Mouse (Mus musculus): ENCODE measurements around the gene 5830411N06Rik. TPM values are rescaled to one million over a fixed set of nuclear protein-coding genes. Genes with fewer than 3 reads are reported as not detected.

5830411N06Rik gene
- polyA plus RNA-seq (2012; fragmentation: generic; extraction: Trizol), result not detected
- long read RNA-seq, experiment 1, result 0 reads
- long read RNA-seq, experiment 2, result 0 reads

DNA sequence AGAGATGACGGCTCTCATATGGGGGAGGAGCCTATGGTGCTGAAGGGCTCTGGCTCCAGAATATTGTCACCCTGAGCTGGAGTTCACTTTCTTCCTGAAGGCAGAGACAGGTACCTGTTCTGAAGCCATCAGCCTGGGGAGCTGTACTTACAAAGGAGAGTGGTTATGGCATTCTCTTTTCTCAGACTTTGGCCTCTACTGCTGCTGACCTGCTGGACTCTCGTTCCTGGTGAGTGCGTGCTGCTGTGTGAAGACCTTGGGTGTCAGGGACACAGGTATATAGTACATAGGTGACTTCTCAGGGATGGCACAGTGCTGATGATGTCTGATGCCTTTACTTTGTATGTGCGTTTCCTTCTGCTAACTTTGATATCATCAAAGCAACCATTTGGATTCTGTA lies at the start of gene 5830411N06Rik:
Gene 5830411N06Rik, plus strand, starts transcription at position 69 of the 400 bp plus-strand sequence.
- Histone ChIP-seq H3ac (ENCODE audit: control insufficient read depth, insufficient read length, low read depth) (no peak within 1 kb of the TSS), H3K79me3 (ENCODE audit: low read depth) (no peaks in the 10 kb centered on the region), H3K36me3 (ENCODE audit: control insufficient read depth, insufficient read depth) (no peaks in the 10 kb centered on the region), H3K27me3 (ENCODE audit: control insufficient read depth, insufficient read depth, insufficient read length) (no peaks in the 10 kb centered on the region), H3K4me3 (ENCODE audit: insufficient read depth, poor library complexity, severe bottlenecking) (no peak within 1 kb of the TSS), H3K79me2 (ENCODE audit: control insufficient read depth, insufficient read depth) (no peaks in the 10 kb centered on the region)
- TF ChIP-seq MAX (IDR thresholded peaks at IDR 0.05), result no peak
- no peak for TF ChIP-seq MYOD1 (IDR thresholded peaks at IDR 0.05; ENCODE audit: control insufficient read depth, insufficient read length, low read depth)
- no peak for TF ChIP-seq FOSL1 (IDR thresholded peaks at IDR 0.05; ENCODE audit: insufficient read depth, low read length, poor library complexity, severe bottlenecking)
- no peak for TF ChIP-seq CTCF (IDR thresholded peaks at IDR 0.05; ENCODE audit: control insufficient read depth, insufficient read depth, insufficient read length)

DNA sequence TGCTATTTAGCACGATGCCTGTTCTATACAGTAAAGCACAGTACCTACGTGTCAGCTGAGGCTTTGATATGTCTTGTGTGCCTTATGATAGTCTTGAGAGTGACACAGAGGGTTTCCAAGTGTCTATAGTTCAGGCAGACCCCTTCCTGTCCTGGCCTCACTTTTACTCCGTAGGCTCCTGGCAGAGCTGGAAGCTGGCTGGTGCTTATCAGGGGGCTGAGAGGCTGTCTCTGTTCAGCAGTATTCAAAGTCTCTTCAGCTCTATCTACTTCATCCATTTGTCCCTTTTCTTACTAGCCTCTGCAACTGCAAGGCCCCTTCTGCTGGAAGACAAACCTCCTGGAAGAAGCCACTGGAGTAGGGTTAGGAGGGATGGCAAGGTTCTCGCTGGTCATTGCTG lies 46.0 kb upstream of the 5830411N06Rik start:
- H3K79me2 ChIP-seq (ENCODE audit: control insufficient read depth, insufficient read depth), result no peaks in the 10 kb centered on the region
- no peak for TF ChIP-seq MYOD1 (IDR thresholded peaks at IDR 0.05; ENCODE audit: control insufficient read depth, insufficient read length, low read depth)
- no peak overlapping the region for H3K4me3 ChIP-seq (ENCODE audit: insufficient read depth, poor library complexity, severe bottlenecking)
- H3K36me3 ChIP-seq (ENCODE audit: control insufficient read depth, insufficient read depth), result no peaks in the 10 kb centered on the region
- no peaks in the 10 kb centered on the region for H3K27me3 ChIP-seq (ENCODE audit: control insufficient read depth, insufficient read depth, insufficient read length)
- no peaks in the 10 kb centered on the region for H3K79me3 ChIP-seq (ENCODE audit: low read depth)
- H3ac ChIP-seq (ENCODE audit: control insufficient read depth, insufficient read length, low read depth), result no peak overlapping the region

DNA sequence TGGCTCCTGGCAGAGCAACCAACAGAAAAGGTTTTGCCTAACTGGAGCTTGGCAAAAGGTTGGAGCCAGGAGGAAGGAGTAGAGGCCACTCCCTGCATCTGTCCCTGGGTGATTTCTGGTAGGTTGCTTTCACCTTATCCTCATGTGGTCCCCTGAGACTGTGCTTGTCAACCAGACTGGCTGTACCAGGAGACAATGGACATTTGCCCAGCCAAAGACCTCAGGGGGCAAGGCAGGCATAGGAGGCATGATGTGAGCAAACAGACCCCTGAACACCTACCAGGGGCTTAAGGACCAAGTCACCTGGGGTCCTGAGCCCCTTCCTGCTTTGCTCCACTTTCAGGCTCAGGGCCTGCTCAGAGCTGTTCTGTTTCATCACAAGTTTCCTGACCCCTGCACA lies 41.2 kb upstream of the 5830411N06Rik start, which contains the start of gene Olfr524:
Gene Olfr524, minus strand, starts transcription at position 101 of the 400 bp plus-strand sequence.
- TF ChIP-seq MAX (IDR thresholded peaks at IDR 0.05) (no peak), CEBPB (IDR thresholded peaks at IDR 0.05; ENCODE audit: low read depth) (no peak), MYOD1 (IDR thresholded peaks at IDR 0.05; ENCODE audit: control insufficient read depth, insufficient read length, low read depth) (no peak), CTCF (IDR thresholded peaks at IDR 0.05; ENCODE audit: control insufficient read depth, insufficient read depth, insufficient read length) (no peak), FOSL1 (IDR thresholded peaks at IDR 0.05; ENCODE audit: insufficient read depth, low read length, poor library complexity, severe bottlenecking) (no peak), MYOG (IDR thresholded peaks at IDR 0.05; ENCODE audit: control insufficient read depth, extremely low read depth, insufficient read length) (no peak)
- Histone ChIP-seq H3K79me3 (ENCODE audit: low read depth) (no peaks in the 10 kb centered on the region), H3K27me3 (ENCODE audit: control insufficient read depth, insufficient read depth, insufficient read length) (no peaks in the 10 kb centered on the region), H3ac (ENCODE audit: control insufficient read depth, insufficient read length, low read depth) (no peak within 1 kb of the TSS), H3K4me3 (ENCODE audit: insufficient read depth, poor library complexity, severe bottlenecking) (no peak within 1 kb of the TSS), H3K36me3 (ENCODE audit: control insufficient read depth, insufficient read depth) (no peaks in the 10 kb centered on the region), H3K79me2 (ENCODE audit: control insufficient read depth, insufficient read depth) (no peaks in the 10 kb centered on the region)

DNA sequence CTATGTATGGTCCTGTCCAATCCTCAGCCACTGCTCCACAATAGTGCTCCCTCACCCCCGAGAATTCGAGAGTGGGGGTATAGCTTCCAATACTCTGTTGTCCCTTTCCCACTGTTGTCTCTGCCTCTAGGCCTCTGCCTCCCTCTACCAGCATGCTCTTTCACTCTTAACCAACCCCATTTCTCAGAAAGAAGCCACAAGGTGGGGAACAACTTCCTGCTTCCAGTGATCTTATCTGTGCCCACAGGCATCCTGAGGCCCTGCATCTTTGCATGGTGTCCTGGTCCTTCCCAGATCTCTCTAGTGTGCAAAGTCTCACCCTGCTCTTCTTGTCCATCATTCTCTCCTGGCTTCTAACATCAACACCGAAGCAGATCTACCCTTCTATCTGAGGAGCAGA lies 40.2 kb upstream of the 5830411N06Rik start:
- no peak overlapping the region for H3K4me3 ChIP-seq (ENCODE audit: insufficient read depth, poor library complexity, severe bottlenecking)
- no peak overlapping the region for H3ac ChIP-seq (ENCODE audit: control insufficient read depth, insufficient read length, low read depth)
- no peak for TF ChIP-seq MAX (IDR thresholded peaks at IDR 0.05)
- TF ChIP-seq CEBPB (IDR thresholded peaks at IDR 0.05; ENCODE audit: low read depth), result no peak
- TF ChIP-seq USF1 (IDR thresholded peaks at IDR 0.05; ENCODE audit: low read depth), result no peak
- no peak for TF ChIP-seq CTCF (IDR thresholded peaks at IDR 0.05; ENCODE audit: control insufficient read depth, insufficient read depth, insufficient read length)
- no peak for TF ChIP-seq FOSL1 (IDR thresholded peaks at IDR 0.05; ENCODE audit: insufficient read depth, low read length, poor library complexity, severe bottlenecking)
- no peaks in the 10 kb centered on the region for H3K36me3 ChIP-seq (ENCODE audit: control insufficient read depth, insufficient read depth)
- no peaks in the 10 kb centered on the region for H3K79me2 ChIP-seq (ENCODE audit: control insufficient read depth, insufficient read depth)
- H3K79me3 ChIP-seq (ENCODE audit: low read depth), result no peaks in the 10 kb centered on the region
- no peaks in the 10 kb centered on the region for H3K27me3 ChIP-seq (ENCODE audit: control insufficient read depth, insufficient read depth, insufficient read length)

DNA sequence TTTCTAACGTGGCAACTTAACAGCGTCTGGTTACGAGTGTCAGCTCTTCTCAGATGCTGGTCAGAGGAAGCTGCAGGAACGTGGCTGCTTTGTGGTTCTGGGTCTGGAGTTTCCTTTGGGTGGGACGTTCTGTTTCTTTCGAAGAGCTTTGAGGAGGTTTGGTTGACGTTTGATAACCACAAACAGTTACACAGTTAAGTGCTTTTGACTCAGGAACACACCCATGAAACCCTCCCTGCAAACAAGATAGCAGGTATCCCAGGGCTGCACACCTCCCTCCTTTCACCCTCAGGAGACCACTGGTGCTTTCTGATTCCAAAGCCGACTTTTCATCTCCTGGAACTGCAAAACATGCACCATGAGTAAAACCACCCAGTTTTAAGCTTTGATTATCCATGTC lies 38.9 kb upstream of the 5830411N06Rik start:
- Histone ChIP-seq H3K4me3 (ENCODE audit: insufficient read depth, poor library complexity, severe bottlenecking) (no peak overlapping the region), H3ac (ENCODE audit: control insufficient read depth, insufficient read length, low read depth) (no peak overlapping the region), H3K36me3 (ENCODE audit: control insufficient read depth, insufficient read depth) (no peaks in the 10 kb centered on the region), H3K27me3 (ENCODE audit: control insufficient read depth, insufficient read depth, insufficient read length) (no peaks in the 10 kb centered on the region), H3K79me2 (ENCODE audit: control insufficient read depth, insufficient read depth) (no peaks in the 10 kb centered on the region), H3K79me3 (ENCODE audit: low read depth) (no peaks in the 10 kb centered on the region)
- TF ChIP-seq USF1 (IDR thresholded peaks at IDR 0.05; ENCODE audit: low read depth) (no peak), CEBPB (IDR thresholded peaks at IDR 0.05; ENCODE audit: low read depth) (no peak), MYOG (IDR thresholded peaks at IDR 0.05; ENCODE audit: control insufficient read depth, extremely low read depth, insufficient read length) (no peak), MYOD1 (IDR thresholded peaks at IDR 0.05; ENCODE audit: control insufficient read depth, insufficient read length, low read depth) (no peak), MAX (IDR thresholded peaks at IDR 0.05) (no peak), CTCF (IDR thresholded peaks at IDR 0.05; ENCODE audit: control insufficient read depth, insufficient read depth, insufficient read length) (no peak), FOSL1 (IDR thresholded peaks at IDR 0.05; ENCODE audit: insufficient read depth, low read length, poor library complexity, severe bottlenecking) (no peak)

DNA sequence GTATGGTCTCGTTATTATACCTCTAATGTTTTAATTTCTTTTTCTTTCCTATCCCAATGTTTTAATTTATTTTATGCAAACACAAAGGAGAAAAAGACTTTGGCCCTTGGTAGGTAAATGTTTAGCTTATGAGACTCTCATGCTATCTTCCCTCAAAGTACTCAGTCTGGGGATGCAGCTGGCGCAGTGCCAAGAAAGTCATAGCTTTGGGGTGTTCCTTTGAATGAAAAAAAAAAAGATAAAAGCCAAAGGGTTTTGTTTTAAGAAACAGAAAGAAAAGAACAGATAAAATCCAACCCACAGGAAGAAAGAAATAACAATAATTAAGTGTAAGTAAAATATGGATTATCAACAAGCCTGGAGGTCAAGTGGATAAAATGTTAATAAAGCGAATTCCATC lies 38.4 kb upstream of the 5830411N06Rik start:
- no peaks in the 10 kb centered on the region for H3K27me3 ChIP-seq (ENCODE audit: control insufficient read depth, insufficient read depth, insufficient read length)
- TF ChIP-seq MAX (IDR thresholded peaks at IDR 0.05) (no peak), CTCF (IDR thresholded peaks at IDR 0.05; ENCODE audit: control insufficient read depth, insufficient read depth, insufficient read length) (no peak), MYOG (IDR thresholded peaks at IDR 0.05; ENCODE audit: control insufficient read depth, extremely low read depth, insufficient read length) (no peak), USF1 (IDR thresholded peaks at IDR 0.05; ENCODE audit: low read depth) (no peak), MYOD1 (IDR thresholded peaks at IDR 0.05; ENCODE audit: control insufficient read depth, insufficient read length, low read depth) (no peak), FOSL1 (IDR thresholded peaks at IDR 0.05; ENCODE audit: insufficient read depth, low read length, poor library complexity, severe bottlenecking) (no peak), CEBPB (IDR thresholded peaks at IDR 0.05; ENCODE audit: low read depth) (no peak)
- no peaks in the 10 kb centered on the region for H3K79me3 ChIP-seq (ENCODE audit: low read depth)
- H3K36me3 ChIP-seq (ENCODE audit: control insufficient read depth, insufficient read depth), result no peaks in the 10 kb centered on the region
- no peaks in the 10 kb centered on the region for H3K79me2 ChIP-seq (ENCODE audit: control insufficient read depth, insufficient read depth)
- no peak overlapping the region for H3K4me3 ChIP-seq (ENCODE audit: insufficient read depth, poor library complexity, severe bottlenecking)
- H3ac ChIP-seq (ENCODE audit: control insufficient read depth, insufficient read length, low read depth), result no peak overlapping the region

All from C2C12 (cell line).